Mouse (Mus musculus) kidney, adult 11 months (tissue): ENCODE measurements at regions not wholly inside any gene's neighbourhood (a gene's known extent, or its start where the extent isn't known, plus 50 kb on each side); places are given as distances from the start of the nearest gene placed in this dataset.

Source experiments
- DNase-seq: peaks from one replicate; pipeline ENCODE4 v3.0.0; 2022

DNA sequence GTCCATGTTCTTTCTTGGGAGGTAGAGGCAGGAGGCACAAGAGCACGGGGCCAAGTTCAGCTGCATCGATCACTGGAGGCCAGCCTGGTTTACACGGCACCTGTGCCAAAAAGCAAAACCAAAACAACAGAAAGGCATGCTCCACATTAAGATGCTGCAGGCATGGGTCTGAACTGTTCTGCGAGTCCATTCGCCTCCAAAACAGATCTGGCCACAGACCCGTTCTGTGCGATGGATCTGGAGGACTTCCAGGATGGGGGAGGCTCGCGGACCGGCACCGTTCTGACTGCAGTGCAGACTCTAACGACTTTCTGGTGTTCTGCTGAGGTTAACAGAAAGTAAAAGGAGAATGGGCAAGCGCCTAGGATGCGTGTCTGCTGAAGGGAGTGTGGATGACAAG, 52.3 kb downstream of the A230072I06Rik start:
- no peak for DNase-seq

DNA sequence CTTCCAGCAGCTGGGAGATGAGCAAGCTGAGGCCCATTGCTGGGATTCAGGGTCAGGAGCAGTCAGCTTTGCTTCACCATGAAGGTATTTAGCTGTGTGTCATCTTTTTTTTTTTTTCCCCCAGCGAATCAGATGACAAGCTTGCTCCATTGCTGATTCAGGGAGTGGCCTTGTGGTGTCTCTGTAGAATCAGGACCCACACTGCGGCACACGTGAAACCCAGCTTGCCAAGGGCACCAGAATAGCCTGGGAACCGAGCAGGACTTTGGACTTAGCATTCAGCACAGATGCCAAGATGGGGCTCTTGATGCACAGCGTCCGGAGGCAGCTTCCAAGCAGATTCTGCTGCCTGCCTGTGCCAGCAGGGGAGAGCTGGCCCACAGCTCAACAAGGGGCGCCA, 53.0 kb downstream of the A230072I06Rik start:
- peak; percentile 74 for DNase-seq

DNA sequence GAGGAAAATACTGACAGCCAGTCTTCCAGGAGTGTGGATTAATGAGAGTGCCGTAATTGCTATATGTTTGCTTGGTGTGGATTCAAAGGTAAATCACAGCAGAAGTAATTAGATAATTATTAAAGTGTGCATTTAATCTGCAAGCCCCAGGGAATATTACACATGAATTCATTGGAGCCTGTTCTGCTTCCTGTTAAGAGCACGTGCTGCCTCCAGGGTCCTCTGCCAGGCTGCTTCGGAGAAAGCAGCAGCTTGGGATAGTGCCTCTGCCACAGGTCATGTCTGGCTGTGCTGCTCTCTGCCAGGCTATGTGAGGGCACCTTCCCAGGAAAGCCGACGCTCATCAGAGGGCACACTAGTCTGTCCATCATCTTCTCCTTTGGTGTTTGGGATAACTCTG, 55.5 kb downstream of the A230072I06Rik start:
- DNase-seq = no peak

DNA sequence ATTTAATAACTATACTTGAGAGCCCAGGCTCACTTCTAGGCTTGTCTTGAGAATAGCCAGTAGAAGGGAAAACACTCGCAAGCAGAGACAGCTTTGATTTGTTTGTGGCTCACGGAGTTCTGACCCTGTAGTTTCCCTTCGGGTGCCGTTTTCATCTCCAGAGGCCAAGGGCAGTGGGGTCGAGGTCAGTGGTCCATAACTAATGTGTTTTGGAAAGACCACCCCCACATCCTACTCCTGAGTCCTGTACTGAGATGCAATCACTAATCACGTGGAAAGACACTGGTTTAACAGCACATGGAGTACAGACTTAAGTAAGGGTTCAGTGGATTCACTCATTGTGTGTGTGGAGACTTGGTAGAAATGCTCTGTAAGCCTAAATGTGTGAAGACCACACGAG, 56.0 kb downstream of the A230072I06Rik start:
- no peak for DNase-seq

DNA sequence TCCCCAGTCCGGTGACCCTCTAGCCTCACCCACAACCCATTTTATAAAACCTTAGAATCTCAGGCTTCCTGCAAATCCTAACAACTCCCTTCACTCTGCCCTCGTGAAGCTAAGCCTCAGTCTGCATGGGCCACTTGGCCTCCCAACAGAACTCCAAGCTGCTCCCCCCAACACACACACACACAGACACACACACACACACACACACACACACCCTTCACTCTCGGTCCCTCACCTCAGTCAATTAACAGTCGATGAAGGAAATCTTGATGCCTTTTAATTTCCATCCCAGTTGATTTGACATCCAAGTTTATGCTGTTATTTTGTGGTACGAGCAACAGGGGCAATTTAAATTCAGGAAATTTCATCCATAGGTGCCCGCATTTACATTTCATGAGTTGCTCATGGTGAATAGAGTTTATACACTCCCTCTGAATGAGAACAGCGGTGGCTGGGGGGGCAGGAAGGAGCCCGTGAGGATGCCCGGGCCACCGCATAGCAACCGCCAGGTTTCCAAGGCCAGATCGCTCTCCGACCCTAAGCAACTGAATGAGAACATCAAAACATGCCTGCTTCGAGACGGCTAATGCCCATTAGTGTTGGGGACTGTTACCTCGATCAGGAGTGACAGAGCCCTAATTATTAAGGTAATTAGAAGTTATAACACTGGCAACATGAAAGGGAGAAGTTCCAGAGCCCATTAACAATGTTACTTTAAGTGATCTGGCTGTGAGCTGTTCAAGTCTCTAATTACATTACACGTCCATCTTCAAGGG, 55.8 kb upstream of the Sox1 start:
- no peak for DNase-seq

DNA sequence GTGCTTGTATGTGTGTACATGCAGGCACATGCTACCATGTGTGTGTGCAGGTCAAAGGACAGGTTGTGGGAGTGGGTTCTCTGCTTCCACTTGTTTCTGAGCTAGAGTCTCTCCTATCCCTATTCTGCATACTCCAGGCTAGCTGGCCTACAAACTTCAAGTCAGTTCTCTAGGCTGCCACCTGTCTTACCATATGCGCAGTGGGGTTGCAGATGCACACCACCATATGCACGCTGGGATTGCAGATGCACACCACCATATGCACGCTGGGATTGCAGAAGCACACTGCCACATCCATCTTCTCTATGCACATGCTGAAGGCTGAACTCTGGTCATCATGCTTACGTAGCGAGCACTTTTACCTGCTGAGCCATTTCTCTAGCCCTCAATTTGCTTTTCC, 54.1 kb upstream of the Sox1 start:
- no peak for DNase-seq
